Mouse (Mus musculus): ENCODE measurements at regions not wholly inside any gene's neighbourhood (a gene's known extent, or its start where the extent isn't known, plus 50 kb on each side); places are given as distances from the start of the nearest gene placed in this dataset.

GRCm38 (mm10) chr1:92331559-92332247 lies 136.2 kb upstream of the Hdac4 start:
- no peak overlapping the region for H3K4me2 ChIP-seq (ENCODE audit: low read length)
- ATAC-seq (ENCODE audit: low FRiP score, low TSS enrichment) (no peak), DNase-seq (no peak)
- no peaks in the 10 kb centered on the region for H3K36me3 ChIP-seq (ENCODE audit: control insufficient read depth, insufficient read depth, low read length)
- 81% methylated on average over 5 of the region's 5 CpGs for WGBS
- no peaks in the 10 kb centered on the region for H3K4me1 ChIP-seq (ENCODE audit: control insufficient read depth, insufficient read depth, low read length)
- H3K9me3 ChIP-seq (ENCODE audit: control insufficient read depth, low read length): no peaks in the 10 kb centered on the region
- H3K4me3 ChIP-seq (replicated peaks; ENCODE audit: low read depth, low read length): no peak overlapping the region
- H3K9ac ChIP-seq (replicated peaks; ENCODE audit: low read length): no peak overlapping the region
- no peak overlapping the region for H3K27ac ChIP-seq (replicated peaks; ENCODE audit: low read depth, low read length)
- no peaks in the 10 kb centered on the region for H3K27me3 ChIP-seq (ENCODE audit: control insufficient read depth, insufficient read depth, low read length)

- no peaks in the 10 kb centered on the region for H3K36me3 ChIP-seq (ENCODE audit: control insufficient read depth, insufficient read depth, low read length)
- H3K27me3 ChIP-seq (ENCODE audit: control insufficient read depth, insufficient read depth, low read length): no peaks in the 10 kb centered on the region
- no peaks in the 10 kb centered on the region for H3K4me1 ChIP-seq (ENCODE audit: control insufficient read depth, insufficient read depth, low read length)
- no peak for ATAC-seq (ENCODE audit: low FRiP score, low TSS enrichment)
- no peak for DNase-seq
- no peak overlapping the region for H3K9ac ChIP-seq (replicated peaks; ENCODE audit: low read length)
- no peak overlapping the region for H3K4me3 ChIP-seq (replicated peaks; ENCODE audit: low read depth, low read length)
- H3K9me3 ChIP-seq (ENCODE audit: control insufficient read depth, low read length): no peaks in the 10 kb centered on the region
- WGBS: 89% methylated on average over 5 of the region's 5 CpGs
- no peak overlapping the region for H3K27ac ChIP-seq (replicated peaks; ENCODE audit: low read depth, low read length)
- H3K4me2 ChIP-seq (ENCODE audit: low read length): no peak overlapping the region
Observed at GRCm38 (mm10) chr1:92330181-92330580, 134.7 kb upstream of the Hdac4 start.

- Histone ChIP-seq H3K27me3 (ENCODE audit: control insufficient read depth, insufficient read depth, low read length) (no peaks in the 10 kb centered on the region), H3K4me3 (replicated peaks; ENCODE audit: low read depth, low read length) (no peak overlapping the region), H3K9ac (replicated peaks; ENCODE audit: low read length) (no peak overlapping the region), H3K36me3 (ENCODE audit: control insufficient read depth, insufficient read depth, low read length) (no peaks in the 10 kb centered on the region), H3K4me2 (ENCODE audit: low read length) (no peak overlapping the region), H3K27ac (replicated peaks; ENCODE audit: low read depth, low read length) (no peak overlapping the region), H3K4me1 (ENCODE audit: control insufficient read depth, insufficient read depth, low read length) (no peaks in the 10 kb centered on the region), H3K9me3 (ENCODE audit: control insufficient read depth, low read length) (no peaks in the 10 kb centered on the region)
- no peak for ATAC-seq (ENCODE audit: low FRiP score, low TSS enrichment)
- no peak for DNase-seq
- WGBS: 86% methylated on average over 7 of the region's 7 CpGs
Observed at GRCm38 (mm10) chr1:92329491-92329890, 134.0 kb upstream of the Hdac4 start.

GRCm38 (mm10) chr1:92327141-92327540 lies 131.6 kb upstream of the Hdac4 start:
- DNase-seq: no peak
- Histone ChIP-seq H3K36me3 (ENCODE audit: control insufficient read depth, insufficient read depth, low read length) (no peaks in the 10 kb centered on the region), H3K4me3 (replicated peaks; ENCODE audit: low read depth, low read length) (no peak overlapping the region), H3K27ac (replicated peaks; ENCODE audit: low read depth, low read length) (no peak overlapping the region), H3K9me3 (ENCODE audit: control insufficient read depth, low read length) (no peaks in the 10 kb centered on the region), H3K4me1 (ENCODE audit: control insufficient read depth, insufficient read depth, low read length) (no peaks in the 10 kb centered on the region), H3K4me2 (ENCODE audit: low read length) (no peak overlapping the region), H3K27me3 (ENCODE audit: control insufficient read depth, insufficient read depth, low read length) (no peaks in the 10 kb centered on the region), H3K9ac (replicated peaks; ENCODE audit: low read length) (no peak overlapping the region)
- WGBS: 81% methylated on average over 6 of the region's 6 CpGs
- no peak for ATAC-seq (ENCODE audit: low FRiP score, low TSS enrichment)

GRCm38 (mm10) chr1:92325281-92325680 lies 129.8 kb upstream of the Hdac4 start:
- Histone ChIP-seq H3K27me3 (ENCODE audit: control insufficient read depth, insufficient read depth, low read length) (no peaks in the 10 kb centered on the region), H3K9me3 (ENCODE audit: control insufficient read depth, low read length) (no peaks in the 10 kb centered on the region), H3K36me3 (ENCODE audit: control insufficient read depth, insufficient read depth, low read length) (no peaks in the 10 kb centered on the region), H3K27ac (replicated peaks; ENCODE audit: low read depth, low read length) (no peak overlapping the region), H3K9ac (replicated peaks; ENCODE audit: low read length) (no peak overlapping the region), H3K4me2 (ENCODE audit: low read length) (no peak overlapping the region), H3K4me1 (ENCODE audit: control insufficient read depth, insufficient read depth, low read length) (no peaks in the 10 kb centered on the region), H3K4me3 (replicated peaks; ENCODE audit: low read depth, low read length) (no peak overlapping the region)
- ATAC-seq (ENCODE audit: low FRiP score, low TSS enrichment): no peak
- no peak for DNase-seq
- WGBS: 92% methylated on average over 7 of the region's 7 CpGs

- Histone ChIP-seq H3K4me2 (ENCODE audit: low read length) (no peak overlapping the region), H3K9me3 (ENCODE audit: control insufficient read depth, low read length) (no peaks in the 10 kb centered on the region), H3K27me3 (ENCODE audit: control insufficient read depth, insufficient read depth, low read length) (no peaks in the 10 kb centered on the region), H3K9ac (replicated peaks; ENCODE audit: low read length) (no peak overlapping the region), H3K27ac (replicated peaks; ENCODE audit: low read depth, low read length) (no peak overlapping the region), H3K36me3 (ENCODE audit: control insufficient read depth, insufficient read depth, low read length) (no peaks in the 10 kb centered on the region), H3K4me1 (ENCODE audit: control insufficient read depth, insufficient read depth, low read length) (no peaks in the 10 kb centered on the region), H3K4me3 (replicated peaks; ENCODE audit: low read depth, low read length) (no peak overlapping the region)
- DNase-seq (no peak), ATAC-seq (ENCODE audit: low FRiP score, low TSS enrichment) (no peak)
- 58% methylated on average over 14 of the region's 14 CpGs for WGBS
Observed at GRCm38 (mm10) chr1:92324091-92324950, 128.8 kb upstream of the Hdac4 start.

GRCm38 (mm10) chr1:92317131-92317530 lies 121.6 kb upstream of the Hdac4 start:
- Histone ChIP-seq H3K9ac (replicated peaks; ENCODE audit: low read length) (no peak overlapping the region), H3K36me3 (ENCODE audit: control insufficient read depth, insufficient read depth, low read length) (no peaks in the 10 kb centered on the region), H3K27ac (replicated peaks; ENCODE audit: low read depth, low read length) (no peak overlapping the region), H3K4me3 (replicated peaks; ENCODE audit: low read depth, low read length) (no peak overlapping the region), H3K4me1 (ENCODE audit: control insufficient read depth, insufficient read depth, low read length) (0 out of 2 replicates have a peak, but pooled peaks cover 5% of the 10 kb centered on the region), H3K9me3 (ENCODE audit: control insufficient read depth, low read length) (no peaks in the 10 kb centered on the region), H3K4me2 (ENCODE audit: low read length) (no peak overlapping the region), H3K27me3 (ENCODE audit: control insufficient read depth, insufficient read depth, low read length) (no peaks in the 10 kb centered on the region)
- WGBS: 90% methylated on average over 4 of the region's 4 CpGs
- ATAC-seq (ENCODE audit: low FRiP score, low TSS enrichment) (no peak), DNase-seq (no peak)

- H3K27ac ChIP-seq (replicated peaks; ENCODE audit: low read depth, low read length): no peak overlapping the region
- no peak for ATAC-seq (ENCODE audit: low FRiP score, low TSS enrichment)
- 30% methylated on average over 10 of the region's 10 CpGs for WGBS
Observed at GRCm38 (mm10) chr1:92316191-92316723, 120.8 kb upstream of the Hdac4 start.

More at GRCm38 (mm10) chr1:92316191-92316723, 120.8 kb upstream of the Hdac4 start:
- H3K4me3 ChIP-seq (replicated peaks; ENCODE audit: low read depth, low read length): no peak overlapping the region
- H3K27me3 ChIP-seq (ENCODE audit: control insufficient read depth, insufficient read depth, low read length): no peaks in the 10 kb centered on the region
- no peak overlapping the region for H3K9ac ChIP-seq (replicated peaks; ENCODE audit: low read length)
- H3K4me1 ChIP-seq (ENCODE audit: control insufficient read depth, insufficient read depth, low read length): 0 out of 2 replicates have a peak, but pooled peaks cover 5% of the 10 kb centered on the region
- 0 out of 2 replicates have a peak overlapping the region, but pooled peaks have one; percentile 18 for H3K4me2 ChIP-seq (ENCODE audit: low read length)
- H3K9me3 ChIP-seq (ENCODE audit: control insufficient read depth, low read length): no peaks in the 10 kb centered on the region
- DNase-seq: peak; percentile 33
- H3K36me3 ChIP-seq (ENCODE audit: control insufficient read depth, insufficient read depth, low read length): no peaks in the 10 kb centered on the region

All from midbrain, embryonic 14.5 days (tissue).